Mouse (Mus musculus) neural tube, embryonic 11.5 days (tissue): ENCODE data around the gene Gm17304. TPM values are rescaled to one million over a fixed set of nuclear protein-coding genes. Genes with fewer than 3 reads are reported as not detected.

Experiments used
- ATAC-seq: fragments of 200-750 bp; cut with Nextera tagmentation; 2 replicates; pipeline ENCODE4 v1.8.0; 2017; ENCODE audit warnings: moderate number of reproducible peaks, mild to moderate bottlenecking, moderate TSS enrichment, moderate library complexity; ENCODE audit not compliant: insufficient read depth, low FRiP score, low TSS enrichment
- DNase-seq: peaks from one replicate; pipeline ENCODE4 v3.0.0-alpha.2; 2015; ENCODE audit warnings: low spot score
- H3K27ac ChIP-seq: fragments of 300-500 bp; sonication (generic); 2 replicates; pipeline ENCODE4 v1.5.1; 2014; ENCODE audit warnings: low read depth, mild to moderate bottlenecking, low read length
- H3K27me3 ChIP-seq: fragments of 300-500 bp; sonication (generic); 2 replicates; pipeline ENCODE4 v1.6.1; 2014; ENCODE audit warnings: mild to moderate bottlenecking, low read length, mixed read lengths; ENCODE audit not compliant: control insufficient read depth, insufficient read depth
- H3K36me3 ChIP-seq: fragments of 300-500 bp; sonication (generic); 2 replicates; pipeline ENCODE4 v1.6.1; 2014; ENCODE audit warnings: mild to moderate bottlenecking, low read length, moderate library complexity, mixed read lengths; ENCODE audit not compliant: control insufficient read depth, insufficient read depth
- H3K4me1 ChIP-seq: fragments of 300-500 bp; sonication (generic); 2 replicates; pipeline ENCODE4 v1.6.1; 2014; ENCODE audit warnings: low read length, mixed read lengths; ENCODE audit not compliant: control insufficient read depth, insufficient read depth
- H3K4me2 ChIP-seq: fragments of 300-500 bp; sonication (generic); 2 replicates; pipeline ENCODE4 v1.6.1; 2014; ENCODE audit warnings: low read depth, mild to moderate bottlenecking, moderate library complexity
- H3K4me3 ChIP-seq: fragments of 300-500 bp; sonication (generic); 2 replicates; pipeline ENCODE4 v1.5.1; 2014; ENCODE audit warnings: low read depth, low read length
- H3K9ac ChIP-seq: fragments of 300-500 bp; sonication (generic); 2 replicates; pipeline ENCODE4 v1.6.1; 2014; ENCODE audit warnings: mild to moderate bottlenecking, low read length
- H3K9me3 ChIP-seq: fragments of 300-500 bp; sonication (generic); 2 replicates; pipeline ENCODE4 v1.6.1; 2016; ENCODE audit warnings: low read length; ENCODE audit not compliant: control insufficient read depth
- WGBS: fragments of 180-500 bp; shearing (Covaris S2); extraction: QIAGEN DNeasy Blood & Tissue Kit; methylation state at CpG from one replicate; pipeline ENCODE4 v1.1.7; 2014; 5-methylcytosine and 5-hydroxymethylcytosine counted together
- polyA plus RNA-seq: library from polyadenylated mRNA; unstranded; fragments of >200 nt; fragmentation: Nextera tagmentation; extraction: Ambion mirVana; gene quantifications from 2 replicates; pipeline ENCODE4 v1.2.1, GENCODE M21; 2014

The Gm17304 gene
- polyA plus RNA-seq, 1 experiment from 2014 or later = not detected

DNA sequence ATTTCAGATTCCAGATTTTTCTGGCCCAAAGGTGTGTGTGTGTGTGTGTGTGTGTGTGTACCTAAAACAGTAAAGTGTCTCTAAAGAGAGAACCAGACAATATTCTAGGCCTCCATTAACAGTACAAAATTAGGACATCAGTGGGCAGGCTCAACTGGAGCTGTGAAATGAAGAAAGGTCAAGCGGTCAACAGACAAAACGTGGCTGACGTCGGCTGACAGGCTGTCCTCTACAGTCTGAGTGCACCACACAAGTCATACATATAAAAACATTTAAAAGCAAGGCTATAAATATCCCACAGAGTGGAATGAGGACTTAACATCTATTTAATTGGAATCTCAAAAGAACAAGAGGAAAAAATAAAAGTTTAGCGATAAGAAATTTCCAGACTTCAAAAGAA is 1.8 kb upstream of the Gm17304 start:
- H3K9me3 ChIP-seq = no peaks in the 10 kb centered on the region
- ATAC-seq (no peak), DNase-seq (no peak)
- no peaks in the 10 kb centered on the region for H3K36me3 ChIP-seq
- no peaks in the 10 kb centered on the region for H3K4me1 ChIP-seq
- no peak overlapping the region for H3K4me3 ChIP-seq
- no peak overlapping the region for H3K9ac ChIP-seq
- H3K27me3 ChIP-seq = no peaks in the 10 kb centered on the region
- H3K4me2 ChIP-seq = no peak overlapping the region
- WGBS = 72% methylated on average over 5 of the region's 5 CpGs
- no peak overlapping the region for H3K27ac ChIP-seq

DNA sequence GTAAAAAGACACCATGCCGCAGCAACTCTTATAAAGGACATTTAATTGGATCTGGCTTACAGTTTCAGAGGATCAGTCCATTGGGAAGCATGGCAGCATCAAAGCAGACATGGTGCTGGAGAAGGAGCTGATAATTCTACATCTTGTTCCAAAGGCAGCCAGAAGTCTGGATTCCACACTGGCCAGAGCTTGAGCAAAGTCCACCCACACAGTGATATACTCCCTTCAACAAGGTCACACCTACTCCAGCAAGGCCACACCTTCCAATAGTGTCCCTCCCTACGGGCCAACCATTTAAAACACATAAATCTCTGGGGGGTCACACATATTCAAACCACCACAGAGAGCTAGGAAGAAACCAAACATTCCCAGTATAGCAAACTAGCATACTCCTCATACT is 3.3 kb downstream of the Gm17304 start:
- DNase-seq = no peak
- no peak for ATAC-seq
- no peaks in the 10 kb centered on the region for H3K36me3 ChIP-seq
- H3K27me3 ChIP-seq = no peaks in the 10 kb centered on the region
- no peaks in the 10 kb centered on the region for H3K4me1 ChIP-seq
- no peaks in the 10 kb centered on the region for H3K9me3 ChIP-seq
- H3K27ac ChIP-seq = no peak overlapping the region
- WGBS = 92% methylated on average over 2 of the region's 2 CpGs
- no peak overlapping the region for H3K9ac ChIP-seq
- no peak overlapping the region for H3K4me3 ChIP-seq
- no peak overlapping the region for H3K4me2 ChIP-seq

DNA sequence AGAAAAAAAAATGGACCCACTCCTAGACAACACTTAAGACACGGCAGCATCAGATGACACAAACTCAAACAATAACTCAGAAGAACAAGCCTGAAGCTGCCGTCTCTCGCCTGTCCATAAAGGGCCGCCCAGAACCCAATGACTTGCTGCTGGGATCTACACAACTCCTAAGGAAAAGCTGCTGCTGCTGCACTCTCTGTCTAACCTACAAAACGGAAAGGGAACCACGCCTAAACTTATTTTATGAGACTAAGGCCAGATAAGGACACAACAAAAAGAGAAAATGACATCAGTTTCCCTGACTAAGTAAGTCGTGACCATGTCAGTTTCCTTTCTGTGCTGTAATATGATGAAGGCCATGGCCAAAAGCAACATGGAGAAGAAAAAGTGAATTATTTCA is 5.7 kb downstream of the Gm17304 start:
- no peak overlapping the region for H3K9ac ChIP-seq
- H3K36me3 ChIP-seq = no peaks in the 10 kb centered on the region; the same call in 1 of the 2 replicates
- H3K27ac ChIP-seq = no peak overlapping the region
- no peak overlapping the region for H3K4me2 ChIP-seq
- no peaks in the 10 kb centered on the region for H3K4me1 ChIP-seq
- no peaks in the 10 kb centered on the region for H3K27me3 ChIP-seq
- DNase-seq = no peak
- WGBS = 86% methylated on average over 7 of the region's 7 CpGs
- H3K9me3 ChIP-seq = no peaks in the 10 kb centered on the region
- no peak overlapping the region for H3K4me3 ChIP-seq
- ATAC-seq = no peak

DNA sequence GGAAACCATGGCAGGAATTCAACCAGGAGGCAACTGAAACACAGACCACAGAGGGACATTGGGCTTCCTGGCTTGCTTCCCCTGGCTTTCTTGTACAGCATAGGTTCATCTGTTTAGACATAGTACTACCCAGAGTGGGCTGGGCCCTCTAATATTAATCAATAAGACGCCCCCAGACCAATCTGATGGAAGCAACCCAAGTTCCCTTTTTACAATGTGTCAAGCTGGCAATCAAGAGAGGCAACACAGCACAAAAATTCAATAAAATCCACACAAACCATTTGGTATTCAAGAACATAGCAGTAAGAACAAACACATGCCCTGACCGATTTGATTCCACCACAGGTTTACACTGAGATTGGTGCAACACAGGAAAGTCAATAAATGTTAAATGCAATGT is 6.1 kb downstream of the Gm17304 start:
- H3K36me3 ChIP-seq = no peaks in the 10 kb centered on the region; the same call in 1 of the 2 replicates

DNA sequence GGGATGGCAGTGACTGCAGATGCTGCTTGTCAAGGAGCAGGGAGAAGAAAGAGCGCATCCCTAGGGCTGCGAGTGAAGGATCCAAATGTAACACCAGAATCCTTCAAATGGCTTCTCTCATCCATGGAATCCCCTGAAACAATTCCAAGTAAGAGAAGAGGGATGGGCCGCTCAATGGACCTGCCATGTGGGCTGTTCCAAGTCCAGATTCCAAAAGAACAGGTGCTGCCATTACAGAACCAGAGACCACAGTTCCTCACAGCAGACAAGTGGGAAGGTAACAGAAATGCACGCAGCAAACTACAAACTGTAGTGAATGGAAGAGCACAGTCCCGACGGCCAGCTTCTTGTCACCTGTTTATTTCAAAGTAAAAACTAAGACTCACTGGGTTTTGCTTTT is 11.5 kb downstream of the Gm17304 start:
- no peak for ATAC-seq

More for the DNA sequence above, 6.1 kb downstream of the Gm17304 start:
- H3K4me3 ChIP-seq = no peak overlapping the region
- no peak overlapping the region for H3K4me2 ChIP-seq
- H3K4me1 ChIP-seq = no peaks in the 10 kb centered on the region
- H3K9ac ChIP-seq = no peak overlapping the region
- H3K27me3 ChIP-seq = no peaks in the 10 kb centered on the region
- H3K27ac ChIP-seq = no peak overlapping the region
- DNase-seq = no peak
- 93% methylated on average over 2 of the region's 2 CpGs for WGBS
- no peak for ATAC-seq
- H3K9me3 ChIP-seq = no peaks in the 10 kb centered on the region

DNA sequence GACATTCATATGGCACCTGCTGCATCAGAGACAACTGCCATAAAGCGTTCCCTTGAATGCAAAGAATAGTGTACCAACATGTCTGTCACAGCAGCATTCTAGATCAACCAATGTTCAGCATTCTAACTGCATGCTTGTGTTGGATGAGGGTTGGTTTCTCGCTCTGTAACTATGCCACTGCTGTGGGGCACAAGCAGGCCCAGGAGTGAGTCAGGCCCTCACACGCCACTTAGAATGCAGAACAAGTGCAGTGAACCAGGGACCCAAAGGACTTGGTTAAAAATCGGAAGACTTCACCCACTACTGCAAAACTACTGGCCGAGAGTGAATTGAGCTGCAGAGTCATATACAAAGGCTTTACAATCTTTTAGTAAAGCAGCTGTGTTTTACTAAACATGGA is 13.3 kb downstream of the Gm17304 start:
- Histone ChIP-seq H3K9ac (no peak overlapping the region), H3K36me3 (peaks cover 8% of the 10 kb centered on the region), H3K4me2 (no peak overlapping the region), H3K27me3 (no peaks in the 10 kb centered on the region), H3K4me3 (no peak overlapping the region), H3K9me3 (no peaks in the 10 kb centered on the region), H3K4me1 (no peaks in the 10 kb centered on the region), H3K27ac (no peak overlapping the region)
- ATAC-seq = no peak
- no peak for DNase-seq
- 91% methylated on average over 5 of the region's 5 CpGs for WGBS

More for the DNA sequence above, 11.5 kb downstream of the Gm17304 start:
- Histone ChIP-seq H3K9me3 (no peaks in the 10 kb centered on the region), H3K27ac (no peak overlapping the region), H3K9ac (no peak overlapping the region), H3K36me3 (peaks cover 8% of the 10 kb centered on the region), H3K4me1 (no peaks in the 10 kb centered on the region), H3K4me2 (no peak overlapping the region), H3K27me3 (no peaks in the 10 kb centered on the region), H3K4me3 (no peak overlapping the region)
- 90% methylated on average over 6 of the region's 6 CpGs for WGBS
- DNase-seq = no peak

DNA sequence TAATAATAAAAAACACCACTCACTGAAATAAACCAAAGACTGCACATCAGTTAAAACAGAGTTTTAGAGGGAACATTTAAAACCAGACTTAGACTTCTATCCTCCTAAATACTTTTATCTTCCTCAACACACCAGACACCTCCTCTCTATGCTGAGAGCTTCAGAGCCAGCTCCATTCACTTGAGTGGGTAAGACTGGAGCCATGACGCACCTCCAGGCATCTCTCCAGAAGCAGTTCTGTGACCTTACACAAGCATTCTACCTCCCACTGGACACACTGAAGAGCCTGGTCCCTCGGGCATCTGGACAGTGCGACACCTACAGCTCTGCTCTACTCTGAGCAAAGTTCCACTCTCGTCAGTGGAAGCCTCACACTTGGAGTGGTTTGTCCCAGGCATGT is 14.4 kb downstream of the Gm17304 start:
- Histone ChIP-seq H3K4me1 (no peaks in the 10 kb centered on the region), H3K27me3 (no peaks in the 10 kb centered on the region), H3K4me3 (no peak overlapping the region), H3K4me2 (no peak overlapping the region), H3K36me3 (peaks cover 8% of the 10 kb centered on the region), H3K27ac (no peak overlapping the region), H3K9me3 (no peaks in the 10 kb centered on the region), H3K9ac (no peak overlapping the region)
- no peak for ATAC-seq
- WGBS = 92% methylated on average over 4 of the region's 4 CpGs
- DNase-seq = no peak

DNA sequence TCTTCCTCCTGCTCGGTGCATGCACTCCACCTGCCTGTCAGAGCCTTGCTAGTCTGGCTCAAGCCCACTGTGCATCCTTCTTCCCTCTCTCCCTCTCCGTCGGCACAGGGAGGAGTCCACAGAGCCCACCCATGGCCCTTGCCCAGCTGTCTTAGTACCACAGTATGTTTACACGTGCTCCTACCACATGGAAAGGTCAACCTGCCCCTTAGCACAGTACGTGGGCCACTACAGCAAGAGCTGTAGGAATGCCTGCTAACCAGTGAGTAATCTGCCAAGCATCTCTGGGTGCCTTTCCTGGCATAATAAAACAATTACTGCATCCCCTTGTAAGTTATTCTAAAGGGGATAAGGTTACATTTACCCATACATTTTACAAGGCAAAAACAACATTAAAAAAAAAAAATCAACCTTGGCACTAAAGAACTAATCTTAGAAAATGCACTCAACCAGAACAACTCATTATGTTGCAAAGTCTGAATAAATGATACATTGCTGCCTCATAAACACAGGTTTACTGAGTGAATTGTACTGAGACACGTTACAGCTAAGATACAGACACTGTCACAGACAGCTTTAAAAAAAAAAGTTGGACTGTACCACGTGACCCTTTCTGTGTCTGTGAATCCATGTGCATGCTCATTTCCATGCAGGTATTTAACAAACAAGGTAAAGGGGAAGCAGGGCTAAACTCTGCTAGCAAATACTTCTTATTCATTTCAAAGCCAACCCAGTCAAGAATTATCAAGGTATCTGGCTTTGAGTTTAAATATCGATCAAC is 19.7 kb downstream of the Gm17304 start:
- 77% methylated on average over 8 of the region's 8 CpGs for WGBS
- no peak overlapping the region for H3K4me3 ChIP-seq
- no peaks in the 10 kb centered on the region for H3K4me1 ChIP-seq
- no peak overlapping the region for H3K4me2 ChIP-seq
- H3K27me3 ChIP-seq = no peaks in the 10 kb centered on the region
- H3K9ac ChIP-seq = no peak overlapping the region
- DNase-seq (no peak), ATAC-seq (no peak)
- H3K27ac ChIP-seq = no peak overlapping the region
- H3K36me3 ChIP-seq = peaks cover 6% of the 10 kb centered on the region
- H3K9me3 ChIP-seq = no peaks in the 10 kb centered on the region

DNA sequence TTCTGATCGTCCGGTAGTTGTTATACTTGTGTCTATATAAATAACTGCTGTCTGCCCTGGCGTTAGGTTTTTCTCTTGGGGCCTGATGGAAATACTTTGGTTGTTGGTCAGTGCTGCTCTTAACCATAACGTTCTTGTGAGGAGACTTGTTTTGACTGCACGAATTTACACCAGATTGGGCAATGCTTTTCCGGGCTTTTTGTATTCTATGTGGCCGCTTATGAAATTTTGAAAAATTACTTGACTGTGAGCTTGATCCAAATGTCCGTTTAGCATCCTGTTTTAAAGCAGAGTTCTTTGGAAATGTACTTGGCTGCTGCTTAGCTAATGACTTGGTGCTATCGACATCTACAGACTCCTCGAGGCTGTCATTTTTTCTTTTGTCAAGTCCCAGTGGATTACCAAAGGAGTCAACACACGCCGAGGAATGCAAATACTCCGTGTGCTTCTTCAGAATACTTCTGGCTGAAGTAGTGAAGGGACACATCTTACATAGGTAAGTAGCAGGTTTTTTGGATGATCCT is 27.6 kb downstream of the Gm17304 start:
- DNase-seq = no peak
- H3K4me1 ChIP-seq = no peaks in the 10 kb centered on the region
- WGBS = 95% methylated on average over 13 of the region's 13 CpGs
- H3K36me3 ChIP-seq = peaks cover 12% of the 10 kb centered on the region
- no peaks in the 10 kb centered on the region for H3K27me3 ChIP-seq
- no peak overlapping the region for H3K4me3 ChIP-seq
- H3K4me2 ChIP-seq = no peak overlapping the region
- no peak overlapping the region for H3K9ac ChIP-seq
- no peaks in the 10 kb centered on the region for H3K9me3 ChIP-seq
- ATAC-seq = no peak
- no peak overlapping the region for H3K27ac ChIP-seq
